Mouse (Mus musculus): ENCODE results near the gene Sh3bp5l. TPM values are rescaled to one million over a fixed set of nuclear protein-coding genes. Genes with fewer than 3 reads are reported as not detected.

Gene Sh3bp5l
- polyA plus RNA-seq, 1 experiment from 2014 or later = 19.5 TPM

GRCm38 (mm10) chr11:58324614-58325229 lies 5.8 kb upstream of the Sh3bp5l start:
- no peaks in the 10 kb centered on the region for H3K27me3 ChIP-seq (ENCODE audit: control insufficient read depth, insufficient read depth, low read length)
- H3K4me2 ChIP-seq (ENCODE audit: low read length) = no peak overlapping the region
- no peak overlapping the region for H3K4me3 ChIP-seq (ENCODE audit: control insufficient read depth in 1 of 2, insufficient read depth in 1 of 2, low read depth in 1 of 2, low read length in 2 of 2)
- H3K36me3 ChIP-seq (ENCODE audit: control insufficient read depth, insufficient read depth, low read length) = peaks cover 30% of the 10 kb centered on the region
- WGBS = 80% methylated on average over 3 of the region's 3 CpGs
- no peaks in the 10 kb centered on the region for H3K9me3 ChIP-seq (ENCODE audit: control insufficient read depth, low read length)
- peaks cover 6 to 23% of the 10 kb centered on the region in 2 experiments for H3K4me1 ChIP-seq (ENCODE audit: control insufficient read depth in 2 of 2, insufficient read depth in 2 of 2, low read length in 2 of 2)
- no peak overlapping the region for H3K9ac ChIP-seq (ENCODE audit: low read length)
- no peak for ATAC-seq (ENCODE audit: insufficient number of reproducible peaks, insufficient read depth, low FRiP score, low read depth)
- H3K27ac ChIP-seq (replicated peaks in 1 of 2; ENCODE audit: control insufficient read depth in 1 of 2, insufficient read depth in 1 of 2, low read depth in 2 of 2, low read length in 2 of 2) = no peak overlapping the region

- Histone ChIP-seq H3K9ac (ENCODE audit: low read length) (no peak overlapping the region), H3K9me3 (ENCODE audit: control insufficient read depth, low read length) (no peaks in the 10 kb centered on the region), H3K4me1 (ENCODE audit: control insufficient read depth in 2 of 2, insufficient read depth in 2 of 2, low read length in 2 of 2) (peaks cover 12 to 28% of the 10 kb centered on the region in 2 experiments), H3K27ac (replicated peaks in 1 of 2; ENCODE audit: control insufficient read depth in 1 of 2, insufficient read depth in 1 of 2, low read depth in 2 of 2, low read length in 2 of 2) (no peak overlapping the region), H3K36me3 (ENCODE audit: control insufficient read depth, insufficient read depth, low read length) (peaks cover 13% of the 10 kb centered on the region), H3K4me3 (ENCODE audit: control insufficient read depth in 1 of 2, insufficient read depth in 1 of 2, low read depth in 1 of 2, low read length in 2 of 2) (no peak overlapping the region), H3K27me3 (ENCODE audit: control insufficient read depth, insufficient read depth, low read length) (no peaks in the 10 kb centered on the region), H3K4me2 (ENCODE audit: low read length) (no peak overlapping the region)
- WGBS = 93% methylated on average over 3 of the region's 3 CpGs
- ATAC-seq (ENCODE audit: insufficient number of reproducible peaks, insufficient read depth, low FRiP score, low read depth) = no peak
These were observed 3.7 kb upstream of the Sh3bp5l start for GRCm38 (mm10) chr11:58326781-58327180.

GRCm38 (mm10) chr11:58329906-58330275 lies 633 bp upstream of the Sh3bp5l start:
- Histone ChIP-seq H3K36me3 (ENCODE audit: control insufficient read depth, insufficient read depth, low read length) (peaks cover 32% of the 10 kb centered on the region), H3K27ac (replicated peaks in 1 of 2; ENCODE audit: control insufficient read depth in 1 of 2, insufficient read depth in 1 of 2, low read depth in 2 of 2, low read length in 2 of 2) (peak overlapping the region; percentile 57 to 62), H3K4me1 (ENCODE audit: control insufficient read depth in 2 of 2, insufficient read depth in 2 of 2, low read length in 2 of 2) (peaks cover 10 to 23% of the 10 kb centered on the region in 2 experiments), H3K4me3 (ENCODE audit: control insufficient read depth in 1 of 2, insufficient read depth in 1 of 2, low read depth in 1 of 2, low read length in 2 of 2) (peak overlapping the region; percentile 69 to 95), H3K4me2 (ENCODE audit: low read length) (peak overlapping the region; percentile 77), H3K9me3 (ENCODE audit: control insufficient read depth, low read length) (no peaks in the 10 kb centered on the region), H3K27me3 (ENCODE audit: control insufficient read depth, insufficient read depth, low read length) (no peaks in the 10 kb centered on the region), H3K9ac (ENCODE audit: low read length) (peak overlapping the region; percentile 88)
- WGBS = under 1% methylated on average over 21 of the region's 21 CpGs
- ATAC-seq (ENCODE audit: insufficient number of reproducible peaks, insufficient read depth, low FRiP score, low read depth) = no peak; the same call in 1 of the 2 replicates

- Histone ChIP-seq H3K36me3 (ENCODE audit: control insufficient read depth, insufficient read depth, low read length) (peaks cover 35% of the 10 kb centered on the region), H3K27ac (replicated peaks in 1 of 2; ENCODE audit: control insufficient read depth in 1 of 2, insufficient read depth in 1 of 2, low read depth in 2 of 2, low read length in 2 of 2) (peak overlapping the region; percentile 62 to 79; a peak in 2 of 4 replicates), H3K4me1 (ENCODE audit: control insufficient read depth in 2 of 2, insufficient read depth in 2 of 2, low read length in 2 of 2) (peaks cover 11 to 25% of the 10 kb centered on the region in 2 experiments), H3K4me2 (ENCODE audit: low read length) (peak overlapping the region; percentile 85), H3K9ac (ENCODE audit: low read length) (peak overlapping the region; percentile 88), H3K4me3 (ENCODE audit: control insufficient read depth in 1 of 2, insufficient read depth in 1 of 2, low read depth in 1 of 2, low read length in 2 of 2) (peak overlapping the region; percentile 69 to 95), H3K27me3 (ENCODE audit: control insufficient read depth, insufficient read depth, low read length) (no peaks in the 10 kb centered on the region), H3K9me3 (ENCODE audit: control insufficient read depth, low read length) (no peaks in the 10 kb centered on the region)
- ATAC-seq (ENCODE audit: insufficient number of reproducible peaks, insufficient read depth, low FRiP score, low read depth) = peak; percentile 24; the same call in 1 of the 2 replicates
- WGBS = 12% methylated on average over 10 of the region's 10 CpGs
These were observed 598 bp downstream of the Sh3bp5l start for GRCm38 (mm10) chr11:58331149-58331495.

- peaks cover 38% of the 10 kb centered on the region for H3K36me3 ChIP-seq (ENCODE audit: control insufficient read depth, insufficient read depth, low read length)
- H3K27ac ChIP-seq (replicated peaks in 1 of 2; ENCODE audit: control insufficient read depth in 1 of 2, insufficient read depth in 1 of 2, low read depth in 2 of 2, low read length in 2 of 2) = no peak overlapping the region
- 79% methylated on average over 6 of the region's 6 CpGs for WGBS
- peaks cover 11 to 25% of the 10 kb centered on the region in 2 experiments for H3K4me1 ChIP-seq (ENCODE audit: control insufficient read depth in 2 of 2, insufficient read depth in 2 of 2, low read length in 2 of 2)
- peak overlapping the region; percentile 69 to 95 for H3K4me3 ChIP-seq (ENCODE audit: control insufficient read depth in 1 of 2, insufficient read depth in 1 of 2, low read depth in 1 of 2, low read length in 2 of 2)
- no peaks in the 10 kb centered on the region for H3K9me3 ChIP-seq (ENCODE audit: control insufficient read depth, low read length)
- H3K4me2 ChIP-seq (ENCODE audit: low read length) = peak overlapping the region; percentile 85
- H3K9ac ChIP-seq (ENCODE audit: low read length) = peak overlapping the region; percentile 88
- ATAC-seq (ENCODE audit: insufficient number of reproducible peaks, insufficient read depth, low FRiP score, low read depth) = no peak
- H3K27me3 ChIP-seq (ENCODE audit: control insufficient read depth, insufficient read depth, low read length) = no peaks in the 10 kb centered on the region
These were observed 1.0 kb downstream of the Sh3bp5l start for GRCm38 (mm10) chr11:58331546-58331945.

GRCm38 (mm10) chr11:58334746-58335145 lies 4.2 kb downstream of the Sh3bp5l start:
- Histone ChIP-seq H3K4me3 (ENCODE audit: control insufficient read depth in 1 of 2, insufficient read depth in 1 of 2, low read depth in 1 of 2, low read length in 2 of 2) (no peak overlapping the region), H3K4me2 (ENCODE audit: low read length) (no peak overlapping the region), H3K27ac (replicated peaks in 1 of 2; ENCODE audit: control insufficient read depth in 1 of 2, insufficient read depth in 1 of 2, low read depth in 2 of 2, low read length in 2 of 2) (peak overlapping the region in 1 of 2 experiments; percentile 64; a peak in 2 of 4 replicates), H3K4me1 (ENCODE audit: control insufficient read depth in 2 of 2, insufficient read depth in 2 of 2, low read length in 2 of 2) (peaks cover 9 to 17% of the 10 kb centered on the region in 2 experiments), H3K27me3 (ENCODE audit: control insufficient read depth, insufficient read depth, low read length) (no peaks in the 10 kb centered on the region), H3K36me3 (ENCODE audit: control insufficient read depth, insufficient read depth, low read length) (peaks cover 55% of the 10 kb centered on the region), H3K9ac (ENCODE audit: low read length) (no peak overlapping the region), H3K9me3 (ENCODE audit: control insufficient read depth, low read length) (no peaks in the 10 kb centered on the region)
- 14% methylated on average over 3 of the region's 3 CpGs for WGBS
- no peak for ATAC-seq (ENCODE audit: insufficient number of reproducible peaks, insufficient read depth, low FRiP score, low read depth)

GRCm38 (mm10) chr11:58346745-58347144 lies 16.2 kb downstream of the Sh3bp5l start:
- ATAC-seq (ENCODE audit: insufficient number of reproducible peaks, insufficient read depth, low FRiP score, low read depth) = no peak
- 72% methylated on average over 4 of the region's 4 CpGs for WGBS
- Histone ChIP-seq H3K9me3 (ENCODE audit: control insufficient read depth, low read length) (no peaks in the 10 kb centered on the region), H3K27me3 (ENCODE audit: control insufficient read depth, insufficient read depth, low read length) (no peaks in the 10 kb centered on the region), H3K27ac (replicated peaks in 1 of 2; ENCODE audit: control insufficient read depth in 1 of 2, insufficient read depth in 1 of 2, low read depth in 2 of 2, low read length in 2 of 2) (no peak overlapping the region), H3K4me1 (ENCODE audit: control insufficient read depth in 2 of 2, insufficient read depth in 2 of 2, low read length in 2 of 2) (no peaks in the 10 kb centered on the region), H3K9ac (ENCODE audit: low read length) (no peak overlapping the region), H3K4me3 (ENCODE audit: control insufficient read depth in 1 of 2, insufficient read depth in 1 of 2, low read depth in 1 of 2, low read length in 2 of 2) (no peak overlapping the region), H3K4me2 (ENCODE audit: low read length) (no peak overlapping the region), H3K36me3 (ENCODE audit: control insufficient read depth, insufficient read depth, low read length) (peaks cover 55% of the 10 kb centered on the region)

GRCm38 (mm10) chr11:58350628-58351027 lies 20.1 kb downstream of the Sh3bp5l start:
- Histone ChIP-seq H3K9ac (ENCODE audit: low read length) (no peak overlapping the region), H3K9me3 (ENCODE audit: control insufficient read depth, low read length) (no peaks in the 10 kb centered on the region), H3K27ac (replicated peaks in 1 of 2; ENCODE audit: control insufficient read depth in 1 of 2, insufficient read depth in 1 of 2, low read depth in 2 of 2, low read length in 2 of 2) (no peak overlapping the region), H3K4me1 (ENCODE audit: control insufficient read depth in 2 of 2, insufficient read depth in 2 of 2, low read length in 2 of 2) (no peaks in the 10 kb centered on the region; a peak in 1 of 4 replicates), H3K36me3 (ENCODE audit: control insufficient read depth, insufficient read depth, low read length) (peaks cover 26% of the 10 kb centered on the region), H3K4me2 (ENCODE audit: low read length) (no peak overlapping the region), H3K4me3 (ENCODE audit: control insufficient read depth in 1 of 2, insufficient read depth in 1 of 2, low read depth in 1 of 2, low read length in 2 of 2) (no peak overlapping the region), H3K27me3 (ENCODE audit: control insufficient read depth, insufficient read depth, low read length) (no peaks in the 10 kb centered on the region)
- 65% methylated on average over 4 of the region's 4 CpGs for WGBS
- ATAC-seq (ENCODE audit: insufficient number of reproducible peaks, insufficient read depth, low FRiP score, low read depth) = no peak

All from heart, embryonic 14.5 days (tissue).